Mouse (Mus musculus) liver (tissue): ENCODE results near the gene Myo1d.
A peak's percentile ranks its signal among the peaks of the same experiment; 100 is the strongest.

ENCODE experiments used
- DNase-seq: peaks from one replicate; pipeline ENCODE4 v3.0.0-alpha.2; 2020; ENCODE audit warnings: mixed read lengths

Gene Myo1d

DNA sequence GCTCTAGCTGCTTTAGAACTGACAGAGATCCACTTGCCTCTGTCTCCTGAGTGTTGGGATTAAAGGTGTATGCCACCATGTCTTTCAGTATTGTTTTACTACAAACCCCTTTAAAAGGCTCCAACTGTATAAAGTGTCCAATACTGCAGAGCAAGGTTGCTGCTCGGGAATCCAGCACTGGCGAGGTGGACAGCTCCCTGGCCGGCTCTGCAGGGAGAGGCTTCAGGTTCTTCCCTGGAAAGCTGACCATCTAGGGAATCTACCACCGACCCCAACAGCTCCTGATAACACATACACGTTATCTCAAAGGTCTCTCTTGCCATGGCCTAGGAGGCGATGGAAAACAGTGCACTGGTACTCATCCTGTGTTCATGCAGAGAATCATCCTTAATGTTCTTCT, 166.3 kb downstream of the Myo1d start:
- peak; percentile 48 for DNase-seq

DNA sequence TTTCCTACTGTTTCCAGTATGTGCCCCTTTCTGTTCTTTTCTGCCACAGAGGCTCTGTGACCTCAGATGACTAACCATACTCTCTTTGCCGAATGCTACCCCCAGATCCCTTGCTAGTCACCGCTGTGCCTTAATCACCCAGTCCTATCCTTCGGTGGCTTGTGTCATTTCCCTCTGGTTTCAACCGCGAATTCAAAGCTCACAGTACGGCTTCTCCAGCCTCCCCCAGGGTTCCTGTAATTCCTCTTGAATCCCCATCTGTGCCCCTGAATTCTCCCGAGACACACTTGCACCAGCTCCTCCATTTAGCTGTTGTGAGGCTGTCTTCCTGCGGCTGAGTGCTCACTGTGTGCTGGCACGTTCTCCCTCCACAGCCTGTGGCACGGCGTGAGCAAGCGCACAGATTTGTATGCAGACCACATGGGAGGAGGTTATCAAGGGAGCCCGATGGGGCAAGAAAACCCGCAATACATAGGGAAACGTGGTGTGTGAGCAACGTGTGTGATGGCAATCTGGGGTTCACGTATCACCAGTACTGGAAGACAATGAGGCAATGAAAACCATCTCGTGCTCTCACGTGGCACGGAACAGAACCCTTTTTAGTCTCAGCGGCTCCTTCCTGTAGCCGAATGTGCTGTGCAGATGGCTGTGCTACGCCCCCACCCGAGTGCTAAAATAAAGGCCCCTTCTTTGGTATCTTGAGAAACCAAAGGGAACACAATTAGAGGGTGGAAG, 177.0 kb downstream of the Myo1d start:
- DNase-seq: no peak

DNA sequence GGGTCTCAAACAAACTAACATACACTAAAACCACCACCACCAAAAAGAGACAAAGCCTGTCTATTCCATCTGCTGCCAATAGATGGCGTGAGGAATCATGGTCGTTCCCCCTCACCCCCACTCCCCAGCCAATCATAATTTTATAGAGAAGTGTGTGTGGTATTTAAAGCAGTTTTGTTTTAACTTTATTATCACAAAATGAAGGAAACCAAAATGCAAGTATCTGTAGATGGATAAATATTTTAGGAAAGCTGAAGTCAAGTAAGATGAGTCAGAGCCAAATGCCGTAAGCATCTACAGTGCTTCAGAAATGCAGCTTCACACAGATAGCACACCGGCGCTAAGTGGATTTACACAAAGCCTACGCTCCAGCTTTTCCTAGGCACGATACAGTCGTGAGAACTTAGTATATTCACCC, 177.8 kb downstream of the Myo1d start:
- no peak for DNase-seq

DNA sequence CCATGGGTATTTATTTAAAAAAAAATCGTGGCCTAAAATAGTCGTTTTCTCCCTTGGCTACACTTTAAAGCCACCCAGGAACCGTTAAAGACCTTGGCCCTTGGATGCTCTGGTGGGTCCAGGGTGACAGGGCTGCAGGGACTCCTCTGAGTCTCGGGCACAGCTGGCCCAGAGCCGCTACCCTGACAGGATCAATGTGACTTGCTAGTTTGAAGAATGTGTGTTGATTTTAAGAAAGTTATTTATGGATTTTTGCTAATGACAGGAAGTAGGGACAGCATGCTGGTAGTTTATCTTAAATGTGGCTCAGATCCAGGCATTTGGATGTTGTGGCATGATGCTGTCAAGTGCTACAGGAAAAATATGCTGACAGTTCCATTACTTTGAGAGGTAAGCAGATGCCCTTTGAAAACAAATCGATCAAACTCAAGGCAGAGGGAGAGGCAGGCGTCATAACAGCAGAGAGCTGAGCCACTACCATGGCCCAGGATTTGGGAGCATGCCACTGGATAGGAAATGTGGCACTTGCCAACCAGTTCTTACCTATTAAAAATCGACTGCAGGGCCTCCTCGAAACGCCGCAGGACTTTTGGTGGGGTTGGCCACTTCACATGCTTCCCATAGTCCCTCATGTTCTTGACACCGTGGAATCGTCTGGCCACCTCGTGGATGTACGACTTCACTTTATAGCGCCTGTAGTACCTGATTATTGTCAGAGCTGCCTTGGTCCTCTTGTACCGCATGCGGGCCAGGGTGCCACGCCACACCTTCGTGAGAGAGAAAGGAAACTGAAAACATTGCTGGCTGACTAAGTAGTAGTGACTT, 178.6 kb downstream of the Myo1d start:
- DNase-seq: no peak

DNA sequence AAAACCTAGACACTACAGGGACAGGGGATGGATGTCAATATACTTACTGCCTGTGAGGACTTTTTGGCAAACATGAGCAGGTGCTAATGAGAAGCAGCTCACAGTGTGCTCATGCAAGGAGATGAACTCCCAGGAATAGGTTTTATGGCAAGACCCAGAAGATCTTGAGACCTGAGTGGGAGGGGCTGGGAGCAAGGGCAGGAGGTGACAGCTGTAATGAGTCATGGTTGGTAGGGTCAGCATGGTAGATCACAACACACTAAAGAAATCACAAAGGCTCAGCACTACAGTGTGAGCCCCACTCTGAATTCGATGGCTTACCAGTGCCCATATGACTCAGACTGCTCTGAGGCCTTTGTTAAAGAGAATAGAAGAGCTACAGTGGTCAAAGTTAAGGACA, 184.3 kb downstream of the Myo1d start:
- no peak for DNase-seq

DNA sequence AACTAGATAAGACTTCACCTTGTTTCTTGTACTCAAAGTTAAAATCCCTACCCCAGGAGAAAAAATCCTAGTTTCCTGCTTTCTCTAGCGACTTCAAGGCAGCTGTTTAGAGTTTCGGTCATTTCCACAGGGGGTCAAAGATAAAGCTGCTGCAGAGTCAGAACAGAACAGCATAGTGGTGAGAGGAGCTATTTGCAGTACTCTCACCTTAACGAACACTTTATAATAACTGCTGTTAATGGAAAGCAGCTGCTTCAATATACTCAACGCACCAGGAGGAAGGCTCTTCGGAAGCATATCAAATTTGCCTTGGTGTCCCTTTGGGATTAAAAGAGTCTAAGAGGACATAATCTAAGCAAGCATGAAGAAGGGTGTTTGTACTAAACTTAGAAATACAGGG, 190.4 kb downstream of the Myo1d start:
- no peak for DNase-seq

DNA sequence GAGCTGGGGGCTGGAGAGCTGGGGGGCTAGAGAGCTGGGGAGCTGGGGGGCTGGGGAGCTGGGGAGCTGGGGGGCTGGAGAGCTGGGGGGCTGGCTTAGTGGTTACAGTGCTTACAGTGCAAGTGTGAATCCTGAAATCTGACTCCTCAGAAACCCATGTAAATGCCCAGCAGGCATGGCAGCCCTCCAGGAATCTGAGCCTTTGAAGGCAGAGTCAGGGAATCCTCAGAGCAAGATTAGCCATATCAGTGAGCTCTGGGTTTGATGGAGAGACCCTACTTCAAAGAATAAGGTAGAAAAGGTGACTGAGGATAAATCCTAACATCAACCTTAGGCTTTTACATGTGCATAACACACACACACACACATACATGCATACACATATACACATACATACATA, 194.1 kb downstream of the Myo1d start:
- no peak for DNase-seq

DNA sequence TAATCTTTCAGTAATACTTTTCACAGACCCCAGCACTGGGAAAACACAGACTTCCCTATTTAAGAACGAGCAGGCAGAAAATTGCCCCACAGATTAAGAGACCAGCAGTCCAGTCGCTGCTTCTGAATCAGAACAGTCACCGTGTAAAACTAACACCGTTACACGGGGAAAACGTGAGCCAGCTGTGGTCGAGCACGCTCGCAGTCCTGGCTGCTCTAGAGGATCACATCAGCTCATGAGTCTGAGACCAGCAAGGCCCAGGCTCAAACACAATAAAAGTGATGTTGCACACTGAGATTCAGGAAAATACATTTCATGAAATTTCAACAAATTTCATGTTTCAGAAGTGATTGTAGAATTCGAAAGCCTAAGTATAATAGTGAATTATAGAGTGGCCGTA, 194.6 kb downstream of the Myo1d start:
- DNase-seq: no peak

DNA sequence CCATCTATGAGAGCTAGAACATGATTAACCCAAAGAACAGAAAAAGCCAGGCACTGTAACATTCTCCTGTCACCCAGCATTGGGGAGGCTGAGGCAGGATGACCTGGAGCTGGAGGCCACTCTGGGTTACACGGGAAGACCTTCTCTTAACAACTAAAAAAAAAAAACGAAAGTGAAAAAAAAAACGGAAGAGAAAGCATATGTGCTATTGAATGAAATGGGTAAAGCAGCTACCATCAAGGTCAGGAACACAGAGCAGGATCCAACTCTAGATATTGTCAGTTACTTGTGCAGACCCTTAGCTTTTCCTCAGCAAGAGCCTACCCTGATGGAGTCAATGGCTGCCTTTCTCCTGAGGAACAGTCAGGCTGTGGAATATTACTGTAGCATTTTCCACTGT, 199.3 kb downstream of the Myo1d start:
- no peak for DNase-seq

DNA sequence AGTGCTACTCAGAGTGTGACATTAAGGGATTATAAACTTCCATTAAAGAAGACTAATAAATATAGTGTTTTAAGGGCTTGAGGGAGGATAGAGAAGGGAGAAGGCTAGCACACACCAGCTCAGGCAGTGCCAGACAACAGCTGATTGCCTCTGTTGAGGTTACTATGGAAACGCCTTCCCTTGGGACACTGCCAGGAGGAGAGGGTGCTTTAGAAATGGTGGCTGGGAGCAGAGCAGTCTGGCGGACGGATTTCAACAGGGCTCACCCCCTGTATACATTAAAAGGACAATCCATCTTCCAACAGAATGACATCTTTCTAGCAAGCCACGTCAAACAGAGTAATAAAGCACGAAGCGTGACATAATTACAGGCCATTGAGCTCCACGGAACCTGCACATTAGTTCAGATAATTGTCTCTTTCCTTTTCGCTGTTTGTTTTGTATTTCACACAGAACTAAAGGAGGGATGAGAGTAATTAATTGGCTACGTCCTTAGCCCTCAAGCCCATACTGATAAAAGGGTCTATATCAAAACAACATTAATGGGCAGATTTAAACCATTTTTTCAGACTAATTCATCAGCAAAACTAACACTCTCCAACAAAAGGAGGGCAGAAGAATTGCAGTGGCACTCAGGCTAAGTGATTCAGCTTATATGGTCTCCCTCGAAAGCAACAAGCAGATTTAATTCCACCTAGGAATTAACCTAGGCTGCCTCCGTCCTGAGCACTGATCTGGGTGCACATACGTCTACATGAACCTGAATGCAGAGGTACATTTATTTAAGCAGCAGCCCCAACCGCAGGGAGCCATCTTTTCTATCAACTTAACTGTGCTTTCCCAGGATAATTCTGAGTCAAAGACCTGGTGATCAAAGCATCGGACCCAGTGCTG, 201.8 kb downstream of the Myo1d start:
- peak; percentile 40 for DNase-seq

DNA sequence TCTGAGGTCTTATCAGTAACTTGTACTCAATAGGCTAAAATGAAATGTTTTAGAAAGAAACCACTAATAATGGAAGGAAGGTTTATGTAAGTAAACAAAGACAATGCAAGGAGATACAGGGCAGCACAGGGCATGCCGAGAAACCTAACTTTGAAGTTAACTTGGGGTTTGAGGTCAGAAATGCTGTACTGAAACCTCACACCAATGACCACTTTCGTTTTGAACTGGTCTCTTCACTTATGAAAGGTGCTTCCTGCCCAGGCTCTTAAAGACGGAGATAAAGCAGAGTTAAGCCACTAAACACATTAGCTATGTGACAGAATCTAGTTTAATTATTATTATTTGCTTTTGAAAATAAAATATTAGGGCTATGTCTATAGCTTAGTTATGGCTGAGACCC, 204.0 kb downstream of the Myo1d start:
- DNase-seq: no peak

DNA sequence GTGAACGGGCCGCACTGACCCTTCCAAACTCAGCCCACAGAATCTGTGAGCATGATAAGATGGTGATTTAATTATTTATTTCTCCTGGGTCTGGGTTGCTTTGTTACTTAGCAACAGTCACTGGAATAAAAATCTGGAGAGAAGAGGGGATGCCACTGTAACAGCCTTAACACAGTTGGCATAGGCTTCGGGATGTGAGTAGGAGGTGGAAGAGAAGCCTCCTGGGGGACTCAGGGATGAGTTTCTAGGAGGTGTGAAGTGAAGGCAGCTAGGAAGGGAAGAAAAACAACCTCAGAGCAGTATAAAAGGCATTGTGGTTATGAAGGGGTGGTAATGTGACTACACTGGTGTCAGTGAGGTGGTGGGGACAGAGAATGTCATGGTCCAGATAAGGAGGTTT, 213.5 kb downstream of the Myo1d start:
- no peak for DNase-seq

DNA sequence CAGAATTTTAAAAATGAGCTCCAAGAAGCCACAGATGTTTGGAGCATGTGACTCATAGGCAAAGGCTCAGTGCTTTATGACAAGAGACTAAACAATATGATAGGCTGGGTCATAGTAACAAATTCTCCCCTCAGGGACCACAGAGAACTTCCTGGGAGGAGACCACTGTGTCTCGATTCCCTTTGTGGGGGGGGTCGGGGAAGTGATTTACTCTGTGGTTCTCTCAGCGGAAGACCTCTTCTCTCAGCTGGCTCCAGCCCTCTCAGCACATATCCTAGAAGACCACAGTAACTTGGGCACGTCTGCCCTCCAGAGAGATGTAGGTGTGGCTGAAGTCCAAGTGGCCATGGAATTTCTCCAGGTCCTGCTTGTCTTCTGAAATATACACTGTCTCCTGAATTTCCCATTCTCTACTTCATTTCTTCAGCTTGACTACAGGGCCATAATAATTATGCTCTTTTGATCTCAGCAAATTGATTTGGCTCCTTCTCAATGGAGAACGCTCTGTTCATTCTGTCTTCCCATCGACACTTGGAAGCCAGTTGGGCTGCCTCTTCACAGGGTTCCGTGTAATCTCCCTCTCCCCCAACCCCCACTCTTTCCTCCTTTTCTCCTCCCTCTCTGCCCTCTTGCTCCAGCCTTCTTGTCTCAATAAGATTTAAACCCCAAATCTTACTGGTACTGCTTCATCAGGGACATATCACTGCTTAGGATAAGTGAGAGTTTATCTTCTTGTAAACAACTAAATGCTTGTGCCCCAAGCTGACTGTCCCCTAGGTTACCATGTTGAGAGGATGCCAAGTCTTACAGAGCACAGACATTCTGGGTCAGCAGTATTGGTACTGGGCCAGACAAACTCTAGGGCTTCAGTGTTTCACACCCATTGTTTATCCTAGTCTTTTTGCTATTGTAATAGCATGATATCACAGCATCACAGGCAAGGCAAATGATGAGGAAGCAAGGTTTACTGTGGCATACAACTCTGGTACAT, 214.6 kb downstream of the Myo1d start:
- no peak for DNase-seq

DNA sequence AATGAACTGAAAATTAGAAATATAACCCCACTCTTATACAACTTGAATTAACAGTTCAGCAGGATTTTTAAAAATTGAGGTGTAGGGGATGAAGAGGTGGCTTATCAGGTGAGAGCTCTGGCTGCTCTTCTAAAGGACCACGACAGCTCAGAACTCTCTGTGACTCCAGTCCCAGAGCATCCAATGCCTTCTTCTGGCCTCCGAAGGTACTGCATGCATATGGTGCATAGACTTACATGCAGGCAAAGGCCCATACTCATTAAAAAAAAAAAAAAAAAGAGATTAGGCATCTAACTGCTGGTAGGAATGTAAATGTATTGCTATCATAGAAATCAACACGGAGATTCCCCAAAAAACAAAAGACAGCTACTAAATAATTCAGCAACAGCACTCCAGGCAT, 217.3 kb downstream of the Myo1d start:
- no peak for DNase-seq

DNA sequence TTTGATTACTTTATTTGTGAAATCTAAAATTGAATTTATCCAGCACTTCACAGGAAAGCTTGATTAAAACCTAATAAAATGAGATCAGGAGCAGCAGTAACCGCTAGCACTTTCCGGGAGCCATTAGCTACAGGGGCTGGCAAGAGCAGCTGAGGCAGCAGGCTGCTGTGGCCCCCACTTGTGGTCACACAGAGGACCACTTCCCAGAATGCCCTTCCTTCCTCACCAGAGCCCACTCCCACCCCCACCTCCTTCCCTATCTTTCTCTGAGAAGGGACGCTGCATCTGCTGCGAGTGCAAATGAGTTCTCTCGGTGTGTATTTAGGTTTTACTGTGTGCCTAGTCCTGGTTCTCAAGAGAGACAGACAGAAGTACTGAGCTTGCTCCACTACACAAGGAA, 219.1 kb downstream of the Myo1d start:
- DNase-seq: no peak

DNA sequence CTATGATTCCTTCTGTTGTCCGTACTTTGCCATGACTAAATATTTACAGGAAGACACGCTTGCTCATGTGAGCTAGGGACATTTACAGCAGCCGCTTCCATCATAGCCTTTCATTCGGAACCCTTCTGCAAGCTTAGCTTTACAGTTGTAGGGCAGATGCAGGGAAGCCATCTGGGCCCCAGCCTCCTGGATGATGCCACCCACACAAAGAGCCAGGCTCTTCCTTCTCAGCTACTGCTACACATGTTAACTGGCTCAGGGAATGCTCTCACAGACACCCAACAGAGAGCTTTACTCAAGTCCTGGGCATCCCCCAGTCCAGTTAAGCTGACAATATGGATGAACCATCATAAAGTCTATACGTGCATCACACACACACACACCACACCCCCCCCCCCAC, 224.4 kb downstream of the Myo1d start:
- no peak for DNase-seq

DNA sequence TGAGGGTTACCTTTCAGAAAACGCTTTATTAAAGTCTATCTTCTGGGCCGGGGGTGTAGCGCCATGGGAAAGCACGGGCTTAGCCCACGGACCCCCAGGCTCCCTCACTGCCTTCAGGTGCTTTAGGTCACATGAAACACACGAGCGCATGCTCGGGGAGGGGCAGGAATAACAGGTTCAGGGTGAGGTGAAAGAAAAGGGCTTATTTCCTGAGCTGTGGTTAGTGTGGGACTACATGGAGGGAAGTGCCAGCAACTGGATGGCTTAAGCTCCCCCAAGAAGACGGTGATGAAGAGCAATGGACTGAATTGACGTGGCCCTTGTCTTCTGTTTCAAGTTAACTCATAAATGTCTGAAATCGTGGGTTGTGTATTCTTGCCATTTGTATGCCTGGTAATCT, 226.8 kb downstream of the Myo1d start:
- DNase-seq: no peak

DNA sequence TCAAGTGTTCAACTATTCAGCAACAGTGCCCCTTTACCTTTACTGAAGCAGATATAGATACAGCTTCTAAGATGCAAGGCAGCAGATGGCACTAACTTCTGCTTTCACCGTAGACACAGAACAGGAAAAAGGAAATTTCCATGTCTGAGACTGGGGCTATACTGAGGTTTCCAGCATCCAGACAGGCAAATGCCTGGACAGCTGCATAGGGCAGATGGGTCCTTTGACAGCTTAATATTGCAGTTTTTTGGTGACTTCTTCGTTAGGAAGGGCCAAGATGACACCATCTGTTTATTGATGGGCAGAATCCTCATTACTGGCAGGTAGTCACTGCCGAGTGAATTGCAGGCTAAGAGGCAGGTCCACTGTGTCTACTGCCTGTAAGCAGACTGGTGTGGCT, 228.2 kb downstream of the Myo1d start:
- DNase-seq: no peak

DNA sequence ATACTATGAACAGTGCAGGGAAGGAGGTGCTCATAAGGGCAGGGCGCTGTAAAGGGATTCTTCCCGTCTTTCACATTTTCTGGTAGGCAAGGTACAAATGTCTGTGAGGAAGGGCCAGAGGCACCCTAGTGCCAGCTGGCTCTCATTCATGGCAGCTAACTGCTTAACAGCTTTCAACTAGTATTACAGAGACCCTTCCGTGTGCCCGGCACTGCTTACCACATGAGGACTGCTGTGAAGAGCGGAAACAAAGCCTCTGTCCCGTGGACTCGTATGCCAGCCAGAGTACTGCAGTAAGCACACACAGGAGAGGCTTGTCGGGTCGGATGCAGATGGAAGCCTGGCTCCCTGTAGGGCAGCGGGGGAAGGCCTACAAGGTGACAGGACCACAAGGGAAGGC, 229.6 kb downstream of the Myo1d start:
- no peak for DNase-seq

DNA sequence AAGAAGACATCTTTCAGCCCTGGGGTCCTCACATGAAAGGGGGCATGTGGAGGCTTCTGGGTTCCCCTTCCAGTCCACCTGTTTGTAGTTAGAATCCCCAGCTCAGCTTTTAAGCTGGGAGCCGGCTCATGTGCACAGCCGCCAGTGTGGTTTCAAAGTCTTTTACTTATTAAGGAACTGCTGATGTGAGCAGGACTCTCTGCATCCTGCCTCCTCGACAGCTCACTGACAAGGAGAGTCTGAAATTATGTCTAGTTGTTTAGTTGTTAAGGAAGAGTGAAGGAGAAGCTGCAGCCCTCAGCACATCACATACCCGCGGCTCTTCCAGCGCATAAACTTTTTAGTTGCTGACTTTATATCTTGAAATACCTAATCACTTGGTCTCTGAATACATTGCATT, 230.0 kb downstream of the Myo1d start:
- no peak for DNase-seq

DNA sequence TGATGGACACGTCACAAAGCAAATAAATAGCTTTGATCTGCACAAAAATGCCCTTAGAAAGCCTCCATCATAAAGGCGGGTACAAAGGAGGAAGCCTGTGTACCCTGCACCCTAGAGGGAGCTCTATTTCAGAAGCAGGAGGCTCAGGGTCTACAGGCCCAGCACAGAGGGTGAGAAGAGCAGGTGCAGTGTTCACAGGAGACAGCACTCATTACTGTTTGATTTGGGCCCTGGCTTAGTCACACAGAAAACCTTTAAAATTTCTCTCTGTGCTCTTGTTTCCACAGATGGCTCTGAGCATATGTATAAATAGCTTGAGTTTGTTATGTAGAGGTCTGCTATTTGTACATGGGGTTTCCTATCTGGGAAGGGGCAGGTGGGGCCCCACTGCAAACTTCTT, 233.6 kb downstream of the Myo1d start:
- DNase-seq: no peak

DNA sequence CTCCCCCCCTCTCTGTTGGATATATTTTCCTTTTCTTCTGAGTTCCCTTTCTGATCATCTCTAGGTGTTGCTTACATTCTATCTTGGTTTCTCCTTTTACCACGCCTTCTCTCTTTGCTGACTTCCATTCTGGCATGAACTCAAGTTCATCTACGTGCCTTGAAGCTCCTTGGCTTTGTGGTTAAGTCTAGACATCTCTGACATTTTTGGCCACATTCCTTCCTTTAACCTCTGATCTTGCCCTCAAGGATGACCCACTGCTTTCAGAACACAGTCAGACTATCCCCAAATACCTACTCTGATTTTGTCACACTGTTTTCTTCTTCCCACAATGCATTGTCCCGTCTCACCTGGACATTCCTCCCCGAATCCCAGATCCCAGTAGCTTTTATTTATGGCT, 240.8 kb downstream of the Myo1d start:
- DNase-seq: no peak
